Mouse (Mus musculus) lung, postnatal 0 days (tissue): ENCODE data around the gene Boc.

Experiments
- CTCF ChIP-seq: IDR thresholded peaks from 2 replicates; pipeline ENCODE4 v1.5.1; 2016; ENCODE audit warnings: antibody characterized with exemption, mild to moderate bottlenecking
- EP300 ChIP-seq: IDR thresholded peaks from 2 replicates; pipeline ENCODE4 v1.6.1; 2016; ENCODE audit warnings: antibody characterized with exemption, mild to moderate bottlenecking, control low read depth

- TF ChIP-seq CTCF (no peak), EP300 (no peak)
These were observed 64.1 kb downstream of the Boc start for GRCm38 (mm10) chr16:44494441-44495108.
